Mouse (Mus musculus): ENCODE measurements at regions not wholly inside any gene's neighbourhood (a gene's known extent, or its start where the extent isn't known, plus 50 kb on each side); places are given as distances from the start of the nearest gene placed in this dataset.
"Not testable (repeated sequence)": the region's sequence is repeated elsewhere in the genome, so short reads cannot be mapped to it uniquely, and the experiment has no call there.

DNA sequence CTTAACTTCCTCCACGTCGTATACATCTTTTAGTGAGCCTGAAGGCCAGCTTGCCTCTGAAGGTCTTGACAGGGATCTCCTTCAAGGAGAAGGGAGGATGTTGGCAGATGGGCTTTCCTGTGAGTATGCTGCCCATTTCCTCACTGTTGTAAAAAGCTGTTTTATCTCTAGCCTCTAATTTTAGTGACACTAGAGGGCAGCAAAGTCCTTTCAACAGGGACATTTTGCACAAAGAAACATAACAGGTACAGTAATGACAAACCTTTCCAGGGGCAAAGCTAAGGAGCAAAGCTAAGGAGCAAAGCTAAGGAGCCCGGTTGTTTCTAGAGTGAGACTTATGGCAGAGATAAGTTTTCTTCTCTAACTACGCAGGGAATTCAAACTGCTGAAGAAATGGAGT is 59.0 kb upstream of the Kbtbd8 start:
- Histone ChIP-seq H3K27me3 (ENCODE audit: control insufficient read depth, insufficient read depth, low read length) (no peaks in the 10 kb centered on the region), H3K4me2 (ENCODE audit: low read depth, low read length) (no peak overlapping the region), H3K4me1 (ENCODE audit: control insufficient read depth, insufficient read depth, low read length) (no peaks in the 10 kb centered on the region), H3K9me3 (ENCODE audit: control insufficient read depth, low read length) (no peaks in the 10 kb centered on the region), H3K4me3 (ENCODE audit: low read depth, low read length) (no peak overlapping the region), H3K27ac (ENCODE audit: low read depth, low read length) (no peak overlapping the region), H3K9ac (replicated peaks; ENCODE audit: low read depth, low read length) (no peak overlapping the region), H3K36me3 (ENCODE audit: control insufficient read depth, insufficient read depth, low read length) (no peaks in the 10 kb centered on the region)
- no peak for ATAC-seq (ENCODE audit: low read depth)
- 44% methylated on average over 4 of the region's 4 CpGs for WGBS

DNA sequence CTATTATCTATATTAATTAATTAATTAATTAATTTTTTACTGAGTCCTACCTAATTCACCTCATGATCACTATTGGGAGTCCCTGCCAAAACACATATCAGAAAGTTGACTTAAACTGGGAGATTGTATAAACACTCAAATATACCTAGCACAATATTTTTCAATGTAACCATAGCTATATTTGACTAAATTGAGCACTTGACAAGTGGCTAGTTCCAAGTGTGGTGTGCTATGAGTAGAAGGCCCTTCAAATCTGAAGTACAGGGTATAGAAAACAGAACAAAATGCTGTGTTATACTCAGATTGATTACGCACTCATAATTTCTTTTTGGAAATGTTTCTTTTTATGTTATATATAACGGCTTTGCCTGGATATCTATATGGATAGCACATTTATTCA is 60.8 kb upstream of the Kbtbd8 start:
- Histone ChIP-seq H3K4me1 (ENCODE audit: control insufficient read depth, insufficient read depth, low read length) (no peaks in the 10 kb centered on the region), H3K9me3 (ENCODE audit: control insufficient read depth, low read length) (no peaks in the 10 kb centered on the region), H3K36me3 (ENCODE audit: control insufficient read depth, insufficient read depth, low read length) (no peaks in the 10 kb centered on the region), H3K27ac (ENCODE audit: low read depth, low read length) (no peak overlapping the region), H3K9ac (replicated peaks; ENCODE audit: low read depth, low read length) (no peak overlapping the region), H3K4me3 (ENCODE audit: low read depth, low read length) (no peak overlapping the region), H3K4me2 (ENCODE audit: low read depth, low read length) (no peak overlapping the region), H3K27me3 (ENCODE audit: control insufficient read depth, insufficient read depth, low read length) (no peaks in the 10 kb centered on the region)
- ATAC-seq (ENCODE audit: low read depth) = no peak
- 96% methylated on average over 2 of the region's 2 CpGs for WGBS

DNA sequence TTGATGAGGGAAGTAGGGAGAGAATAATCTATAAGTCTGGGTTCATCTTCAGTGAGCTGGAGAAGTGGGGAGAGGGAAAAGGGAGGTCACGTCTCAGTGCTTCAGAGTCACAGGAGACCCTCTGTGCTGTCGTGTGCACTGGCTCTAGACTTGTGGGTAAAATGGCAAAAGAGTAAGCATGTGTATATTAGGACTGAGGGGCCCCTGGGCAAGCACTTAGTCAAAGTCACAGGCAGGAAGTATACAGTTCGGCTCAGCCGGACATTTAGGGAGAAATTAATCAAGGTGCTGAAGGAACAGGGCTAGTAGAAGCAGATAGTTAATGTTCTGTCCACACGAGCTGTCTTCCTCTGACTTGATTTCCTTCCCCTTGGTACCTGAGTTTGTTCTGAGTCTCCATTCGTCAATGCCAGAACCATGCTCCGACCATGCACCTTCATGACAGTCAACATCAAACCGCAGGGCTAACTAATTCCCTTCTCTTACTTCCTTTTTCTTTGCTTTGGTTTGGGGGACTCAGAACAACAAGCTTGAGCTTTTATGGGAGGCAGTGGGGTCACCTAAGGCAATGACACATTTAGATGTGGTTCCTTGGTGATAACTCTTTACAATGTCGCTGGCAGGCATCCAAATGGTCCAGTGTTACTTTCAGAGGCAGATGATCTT is 63.2 kb upstream of the Kbtbd8 start:
- no peak overlapping the region for H3K27ac ChIP-seq (ENCODE audit: low read depth, low read length)
- no peaks in the 10 kb centered on the region for H3K36me3 ChIP-seq (ENCODE audit: control insufficient read depth, insufficient read depth, low read length)
- no peaks in the 10 kb centered on the region for H3K27me3 ChIP-seq (ENCODE audit: control insufficient read depth, insufficient read depth, low read length)
- 72% methylated on average over 9 of the region's 9 CpGs for WGBS
- no peak overlapping the region for H3K9ac ChIP-seq (replicated peaks; ENCODE audit: low read depth, low read length)
- ATAC-seq (ENCODE audit: low read depth) = no peak
- no peak overlapping the region for H3K4me3 ChIP-seq (ENCODE audit: low read depth, low read length)
- H3K4me1 ChIP-seq (ENCODE audit: control insufficient read depth, insufficient read depth, low read length) = no peaks in the 10 kb centered on the region
- no peak overlapping the region for H3K4me2 ChIP-seq (ENCODE audit: low read depth, low read length)
- no peaks in the 10 kb centered on the region for H3K9me3 ChIP-seq (ENCODE audit: control insufficient read depth, low read length)

DNA sequence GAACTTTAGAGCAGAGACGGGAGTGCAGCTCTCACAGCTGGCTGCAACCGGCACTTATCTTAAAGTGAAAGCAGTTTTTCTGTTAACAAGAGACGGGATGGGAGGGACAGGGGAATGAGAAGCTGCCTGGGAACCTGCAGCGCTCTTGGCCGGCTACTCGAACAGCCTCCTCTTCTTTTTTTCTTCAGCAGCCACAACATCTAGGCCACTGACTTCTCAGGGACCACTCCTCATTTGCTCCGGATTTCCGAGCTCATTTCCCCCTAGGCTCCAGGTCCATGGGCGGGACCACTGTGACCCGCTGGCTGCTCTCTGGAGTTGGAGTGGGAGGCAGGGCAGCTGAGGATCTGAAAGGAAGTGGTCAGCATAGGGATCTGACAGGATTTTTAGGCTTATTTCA is 75.7 kb upstream of the Kbtbd8 start:
- H3K27me3 ChIP-seq (ENCODE audit: control insufficient read depth, insufficient read depth, low read length); H3K9me3 ChIP-seq (ENCODE audit: control insufficient read depth, low read length); ATAC-seq (ENCODE audit: low read depth): not testable (repeated sequence)

DNA sequence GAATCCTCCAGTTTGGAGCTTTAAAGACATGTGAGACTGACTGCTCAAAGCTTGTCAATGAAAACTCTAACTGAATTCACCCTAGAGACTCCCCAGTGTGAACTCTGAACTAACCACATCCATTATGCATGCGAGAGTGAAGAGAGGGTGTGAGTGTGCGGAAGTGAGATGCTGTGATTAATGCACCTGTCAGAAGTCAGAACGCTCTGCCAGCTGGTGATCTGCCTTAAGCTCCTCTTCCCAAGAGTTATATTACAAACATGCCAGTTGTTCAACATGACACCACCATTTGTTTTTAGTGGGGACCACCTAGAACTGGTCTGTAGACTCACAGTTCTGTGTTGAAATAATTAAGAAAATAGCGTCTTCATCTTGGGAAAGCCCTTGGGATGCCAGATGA is 92.8 kb upstream of the Kbtbd8 start:
- 5% methylated on average over 4 of the region's 4 CpGs for WGBS
- no peak for ATAC-seq (ENCODE audit: low read depth)
- Histone ChIP-seq H3K4me1 (ENCODE audit: control insufficient read depth, insufficient read depth, low read length) (no peaks in the 10 kb centered on the region), H3K4me3 (ENCODE audit: low read depth, low read length) (no peak overlapping the region), H3K9me3 (ENCODE audit: control insufficient read depth, low read length) (no peaks in the 10 kb centered on the region), H3K27ac (ENCODE audit: low read depth, low read length) (no peak overlapping the region), H3K36me3 (ENCODE audit: control insufficient read depth, insufficient read depth, low read length) (no peaks in the 10 kb centered on the region), H3K9ac (replicated peaks; ENCODE audit: low read depth, low read length) (no peak overlapping the region), H3K27me3 (ENCODE audit: control insufficient read depth, insufficient read depth, low read length) (no peaks in the 10 kb centered on the region), H3K4me2 (ENCODE audit: low read depth, low read length) (no peak overlapping the region)

More for the DNA sequence above, 75.7 kb upstream of the Kbtbd8 start:
- H3K4me3 ChIP-seq (ENCODE audit: low read depth, low read length); H3K4me1 ChIP-seq (ENCODE audit: control insufficient read depth, insufficient read depth, low read length); H3K4me2 ChIP-seq (ENCODE audit: low read depth, low read length); H3K36me3 ChIP-seq (ENCODE audit: control insufficient read depth, insufficient read depth, low read length); H3K27ac ChIP-seq (ENCODE audit: low read depth, low read length); H3K9ac ChIP-seq (replicated peaks; ENCODE audit: low read depth, low read length): not testable (repeated sequence)
- 21% methylated on average over 7 of the region's 10 CpGs for WGBS

DNA sequence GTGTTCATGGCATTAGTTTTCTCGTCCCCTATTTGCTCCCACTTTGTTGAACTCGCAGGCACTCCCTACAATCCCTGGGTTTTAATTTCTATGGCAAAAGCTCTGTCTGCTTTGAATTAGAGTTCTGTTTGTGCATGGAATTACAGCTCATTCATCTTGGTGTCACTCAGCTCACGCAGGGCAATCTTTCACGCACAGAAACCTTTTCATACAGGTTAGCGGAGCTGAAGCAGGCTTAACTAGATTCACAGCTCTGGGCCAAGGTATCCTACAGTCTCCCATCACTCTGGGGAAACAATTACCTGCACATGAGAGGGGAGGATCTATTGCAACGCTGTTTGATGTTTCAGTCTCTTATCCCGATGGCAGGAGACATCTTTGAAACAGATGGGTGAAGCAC is 95.3 kb upstream of the Kbtbd8 start:
- H3K27me3 ChIP-seq (ENCODE audit: control insufficient read depth, insufficient read depth, low read length) = no peaks in the 10 kb centered on the region
- H3K9me3 ChIP-seq (ENCODE audit: control insufficient read depth, low read length) = no peaks in the 10 kb centered on the region
- no peak for ATAC-seq (ENCODE audit: low read depth)
- WGBS = 23% methylated on average over 7 of the region's 7 CpGs
- H3K4me1 ChIP-seq (ENCODE audit: control insufficient read depth, insufficient read depth, low read length) = no peaks in the 10 kb centered on the region
- H3K4me3 ChIP-seq (ENCODE audit: low read depth, low read length) = no peak overlapping the region
- H3K4me2 ChIP-seq (ENCODE audit: low read depth, low read length) = no peak overlapping the region
- H3K27ac ChIP-seq (ENCODE audit: low read depth, low read length) = no peak overlapping the region
- H3K9ac ChIP-seq (replicated peaks; ENCODE audit: low read depth, low read length) = no peak overlapping the region
- no peaks in the 10 kb centered on the region for H3K36me3 ChIP-seq (ENCODE audit: control insufficient read depth, insufficient read depth, low read length)

DNA sequence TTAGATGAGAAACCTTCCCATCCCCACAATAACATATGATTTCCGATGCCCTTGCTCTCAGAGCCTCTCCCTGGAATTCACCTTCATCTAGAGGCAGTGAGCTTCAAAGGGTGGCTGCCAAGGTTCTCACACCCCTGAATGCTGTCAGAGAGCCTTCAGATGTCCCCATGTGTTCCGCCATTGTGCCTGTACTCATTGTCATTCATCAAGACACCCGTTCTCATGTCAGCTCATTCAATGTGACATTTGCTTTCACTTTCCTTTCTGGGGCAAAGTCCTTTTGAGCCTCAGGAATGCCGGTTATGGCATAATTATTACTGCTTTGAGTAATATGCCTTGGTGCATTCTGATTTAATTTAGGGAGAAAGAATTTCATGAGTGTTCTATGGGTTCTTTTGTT is 99.1 kb upstream of the Kbtbd8 start:
- H3K27me3 ChIP-seq (ENCODE audit: control insufficient read depth, insufficient read depth, low read length) = no peaks in the 10 kb centered on the region
- 20% methylated on average over 4 of the region's 4 CpGs for WGBS
- H3K4me1 ChIP-seq (ENCODE audit: control insufficient read depth, insufficient read depth, low read length) = no peaks in the 10 kb centered on the region
- H3K9ac ChIP-seq (replicated peaks; ENCODE audit: low read depth, low read length) = no peak overlapping the region
- H3K9me3 ChIP-seq (ENCODE audit: control insufficient read depth, low read length) = no peaks in the 10 kb centered on the region
- no peaks in the 10 kb centered on the region for H3K36me3 ChIP-seq (ENCODE audit: control insufficient read depth, insufficient read depth, low read length)
- H3K27ac ChIP-seq (ENCODE audit: low read depth, low read length) = no peak overlapping the region
- H3K4me2 ChIP-seq (ENCODE audit: low read depth, low read length) = no peak overlapping the region
- no peak for ATAC-seq (ENCODE audit: low read depth)
- H3K4me3 ChIP-seq (ENCODE audit: low read depth, low read length) = no peak overlapping the region

DNA sequence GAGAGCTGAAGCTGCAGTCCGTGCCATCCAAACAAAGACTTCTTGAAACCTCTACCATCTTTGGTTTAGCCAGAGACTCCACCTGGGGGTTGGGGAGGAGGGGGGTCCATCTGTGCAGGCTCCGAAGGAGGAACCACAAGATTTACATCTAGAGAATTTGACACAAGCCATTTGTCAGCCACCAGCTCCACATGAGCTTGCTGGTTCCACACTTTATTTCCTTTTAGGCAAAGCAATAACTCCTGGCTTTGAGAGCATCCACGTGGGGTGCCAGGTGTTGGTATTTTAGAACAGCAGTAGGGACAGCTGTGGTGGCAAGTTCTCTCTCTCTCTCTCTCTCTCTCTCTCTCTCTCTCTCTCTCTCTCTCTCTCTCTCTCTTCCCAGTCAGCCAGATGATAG is 99.6 kb upstream of the Kbtbd8 start:
- WGBS = 30% methylated on average over 3 of the region's 3 CpGs
- no peaks in the 10 kb centered on the region for H3K9me3 ChIP-seq (ENCODE audit: control insufficient read depth, low read length)
- H3K27me3 ChIP-seq (ENCODE audit: control insufficient read depth, insufficient read depth, low read length) = no peaks in the 10 kb centered on the region
- H3K4me2 ChIP-seq (ENCODE audit: low read depth, low read length) = no peak overlapping the region
- no peaks in the 10 kb centered on the region for H3K36me3 ChIP-seq (ENCODE audit: control insufficient read depth, insufficient read depth, low read length)
- no peak overlapping the region for H3K9ac ChIP-seq (replicated peaks; ENCODE audit: low read depth, low read length)
- no peak overlapping the region for H3K27ac ChIP-seq (ENCODE audit: low read depth, low read length)
- no peak overlapping the region for H3K4me3 ChIP-seq (ENCODE audit: low read depth, low read length)
- no peaks in the 10 kb centered on the region for H3K4me1 ChIP-seq (ENCODE audit: control insufficient read depth, insufficient read depth, low read length)
- no peak for ATAC-seq (ENCODE audit: low read depth)

DNA sequence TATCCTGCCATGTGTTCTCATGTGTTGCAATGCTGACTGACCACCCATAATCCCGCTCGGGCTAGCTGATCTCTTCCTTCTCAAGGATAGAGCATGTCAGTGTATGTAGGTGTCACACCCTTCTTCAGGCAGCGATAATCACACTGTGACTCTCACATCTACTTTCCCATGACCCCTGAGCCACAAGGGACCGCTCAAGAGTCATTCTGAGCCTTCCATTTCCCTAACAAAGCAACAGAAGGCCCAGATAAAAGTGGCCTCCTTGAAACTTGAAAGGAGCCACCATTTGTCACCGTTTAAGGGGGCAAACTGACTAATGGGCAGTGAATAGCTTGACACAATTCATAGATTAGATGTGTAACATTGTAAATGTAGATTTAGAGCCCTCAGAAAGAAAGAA is 103.9 kb upstream of the Kbtbd8 start:
- WGBS = 28% methylated on average over 5 of the region's 5 CpGs
- Histone ChIP-seq H3K9ac (replicated peaks; ENCODE audit: low read depth, low read length) (no peak overlapping the region), H3K36me3 (ENCODE audit: control insufficient read depth, insufficient read depth, low read length) (no peaks in the 10 kb centered on the region), H3K9me3 (ENCODE audit: control insufficient read depth, low read length) (no peaks in the 10 kb centered on the region), H3K4me1 (ENCODE audit: control insufficient read depth, insufficient read depth, low read length) (no peaks in the 10 kb centered on the region), H3K4me2 (ENCODE audit: low read depth, low read length) (no peak overlapping the region), H3K27me3 (ENCODE audit: control insufficient read depth, insufficient read depth, low read length) (no peaks in the 10 kb centered on the region), H3K27ac (ENCODE audit: low read depth, low read length) (no peak overlapping the region), H3K4me3 (ENCODE audit: low read depth, low read length) (no peak overlapping the region)
- ATAC-seq (ENCODE audit: low read depth) = no peak

Data from neural tube, embryonic 14.5 days (tissue).